Mouse (Mus musculus) heart, embryonic 14.5 days (tissue): ENCODE results near the gene Gstk1. TPM values are rescaled to one million over a fixed set of nuclear protein-coding genes. Genes with fewer than 3 reads are reported as not detected.

Experiments
- ATAC-seq: fragments of 200-750 bp; cut with Nextera tagmentation; 2 replicates; pipeline ENCODE4 v1.8.0; 2017; ENCODE audit warnings: low read depth, moderate TSS enrichment; ENCODE audit not compliant: insufficient number of reproducible peaks, insufficient read depth, low FRiP score
- H3K27ac ChIP-seq, 2 experiments: fragments of 200-500 bp in 1 of 2; fragments of 300-500 bp in 1 of 2; sonication (generic) in 1 of 2; replicated peaks in 1 of 2; 2 replicates each; pipeline ENCODE4 v1.5.1; 2012 to 2014; ENCODE audit warnings: low read depth in 2 of 2, low read length in 2 of 2, control low read depth in 1 of 2, mild to moderate bottlenecking in 1 of 2, mixed read lengths in 1 of 2; ENCODE audit not compliant: control insufficient read depth in 1 of 2, insufficient read depth in 1 of 2
- H3K27me3 ChIP-seq: fragments of 300-500 bp; sonication (generic); 2 replicates; pipeline ENCODE4 v1.6.1; 2014; ENCODE audit warnings: mild to moderate bottlenecking, low read length, control low read depth; ENCODE audit not compliant: control insufficient read depth, insufficient read depth
- H3K36me3 ChIP-seq: fragments of 300-500 bp; sonication (generic); 2 replicates; pipeline ENCODE4 v1.6.1; 2014; ENCODE audit warnings: mild to moderate bottlenecking, control low read depth, low read length, mixed read lengths; ENCODE audit not compliant: control insufficient read depth, insufficient read depth
- H3K4me1 ChIP-seq, 2 experiments: fragments of 200-500 bp in 1 of 2; fragments of 300-500 bp in 1 of 2; sonication (generic) in 1 of 2; 2 replicates each; pipeline ENCODE4 v1.6.1; 2012 to 2014; ENCODE audit warnings: low read length in 2 of 2, control low read depth in 1 of 2, mixed read lengths in 1 of 2; ENCODE audit not compliant: control insufficient read depth in 2 of 2, insufficient read depth in 2 of 2
- H3K4me2 ChIP-seq: fragments of 300-500 bp; sonication (generic); 2 replicates; pipeline ENCODE4 v1.6.1; 2014; ENCODE audit warnings: mild to moderate bottlenecking, low read length
- H3K4me3 ChIP-seq, 2 experiments: fragments of 200-500 bp in 1 of 2; fragments of 300-500 bp in 1 of 2; sonication (generic) in 1 of 2; 2 replicates each; pipeline ENCODE4 v1.5.1; 2012 to 2014; ENCODE audit warnings: low read length in 2 of 2, mild to moderate bottlenecking in 2 of 2, control low read depth in 1 of 2, low read depth in 1 of 2, moderate library complexity in 1 of 2; ENCODE audit not compliant: control insufficient read depth in 1 of 2, insufficient read depth in 1 of 2
- H3K9ac ChIP-seq: fragments of 300-500 bp; sonication (generic); 2 replicates; pipeline ENCODE4 v1.6.1; 2014; ENCODE audit warnings: mild to moderate bottlenecking, low read length
- H3K9me3 ChIP-seq: fragments of 300-500 bp; sonication (generic); 2 replicates; pipeline ENCODE4 v1.6.1; 2016; ENCODE audit warnings: low read length, control low read depth; ENCODE audit not compliant: control insufficient read depth
- WGBS: fragments of 180-500 bp; shearing (Covaris S2); extraction: QIAGEN DNeasy Blood & Tissue Kit; methylation state at CpG from one replicate; pipeline ENCODE4 v1.1.7; 2014; 5-methylcytosine and 5-hydroxymethylcytosine counted together
- polyA plus RNA-seq: library from polyadenylated mRNA; unstranded; fragments of >200 nt; fragmentation: Nextera tagmentation; extraction: Ambion mirVana; gene quantifications from 2 replicates; pipeline ENCODE4 v1.2.1, GENCODE M21; 2014

Gstk1 gene
- polyA plus RNA-seq, 1 experiment from 2014 or later, result 14.5 TPM

DNA sequence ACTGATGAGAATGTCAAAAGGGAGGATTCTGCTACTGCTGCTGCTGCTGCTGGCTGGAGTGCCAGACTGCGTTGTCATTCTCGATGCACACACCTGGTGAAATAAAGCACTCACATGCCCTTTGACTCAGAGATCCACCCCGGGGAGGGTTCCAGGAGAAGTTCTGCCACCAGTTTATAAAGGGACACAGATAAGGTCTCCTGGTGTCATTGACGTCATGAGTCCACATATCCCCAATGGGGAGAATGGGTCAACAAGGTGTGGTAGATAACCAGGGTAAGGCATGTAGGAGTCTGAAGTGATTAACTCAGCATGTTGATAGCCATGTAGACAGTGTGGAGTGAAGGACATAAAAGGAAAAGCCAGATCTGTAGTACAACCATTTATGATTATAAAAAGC, 16.1 kb upstream of the Gstk1 start:
- WGBS, result 52% methylated on average over 4 of the region's 4 CpGs
- Histone ChIP-seq H3K4me1 (no peaks in the 10 kb centered on the region), H3K27ac (no peak overlapping the region), H3K27me3 (no peaks in the 10 kb centered on the region), H3K36me3 (no peaks in the 10 kb centered on the region), H3K4me2 (no peak overlapping the region), H3K4me3 (no peak overlapping the region), H3K9me3 (no peaks in the 10 kb centered on the region), H3K9ac (no peak overlapping the region)
- no peak for ATAC-seq

GRCm38 (mm10) chr6:42231191-42231590, 14.5 kb upstream of the Gstk1 start:
- H3K9me3 ChIP-seq, result no peaks in the 10 kb centered on the region
- WGBS, result 83% methylated on average over 3 of the region's 3 CpGs
- ATAC-seq, result no peak

DNA sequence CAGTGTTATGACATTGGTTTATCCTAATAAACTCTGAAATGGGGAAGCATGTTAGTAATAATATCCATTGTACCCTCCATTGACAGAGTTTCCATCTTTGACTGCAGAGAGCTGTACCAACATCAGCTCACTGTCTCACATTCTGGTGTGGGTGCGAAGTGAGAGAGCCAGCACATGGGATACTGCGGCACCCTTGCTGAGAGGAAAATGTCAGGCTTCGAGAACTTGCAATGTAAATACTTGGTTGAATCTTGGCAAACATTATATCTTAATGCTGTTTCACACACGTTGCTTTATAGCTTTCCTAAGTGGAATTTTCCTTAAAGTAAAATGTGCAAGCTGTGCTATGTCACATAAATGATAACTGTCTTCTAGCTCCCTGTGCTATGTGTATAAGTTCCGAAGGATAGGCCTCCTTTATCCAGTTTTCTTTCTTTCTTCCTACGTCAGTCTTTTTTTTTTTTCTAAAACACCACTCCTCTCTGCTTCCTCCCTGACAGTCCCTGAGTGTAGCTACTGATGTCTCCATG, 8.4 kb upstream of the Gstk1 start:
- Histone ChIP-seq H3K9ac (no peak overlapping the region), H3K27me3 (no peaks in the 10 kb centered on the region), H3K4me1 (no peaks in the 10 kb centered on the region), H3K4me3 (no peak overlapping the region), H3K36me3 (no peaks in the 10 kb centered on the region), H3K27ac (no peak overlapping the region), H3K9me3 (no peaks in the 10 kb centered on the region), H3K4me2 (no peak overlapping the region)
- 63% methylated on average over 6 of the region's 6 CpGs for WGBS
- no peak for ATAC-seq

More at GRCm38 (mm10) chr6:42231191-42231590, 14.5 kb upstream of the Gstk1 start:
- H3K4me3 ChIP-seq, result no peak overlapping the region
- no peaks in the 10 kb centered on the region for H3K4me1 ChIP-seq
- no peaks in the 10 kb centered on the region for H3K27me3 ChIP-seq
- H3K27ac ChIP-seq, result no peak overlapping the region
- H3K36me3 ChIP-seq, result no peaks in the 10 kb centered on the region
- H3K9ac ChIP-seq, result no peak overlapping the region
- no peak overlapping the region for H3K4me2 ChIP-seq

DNA sequence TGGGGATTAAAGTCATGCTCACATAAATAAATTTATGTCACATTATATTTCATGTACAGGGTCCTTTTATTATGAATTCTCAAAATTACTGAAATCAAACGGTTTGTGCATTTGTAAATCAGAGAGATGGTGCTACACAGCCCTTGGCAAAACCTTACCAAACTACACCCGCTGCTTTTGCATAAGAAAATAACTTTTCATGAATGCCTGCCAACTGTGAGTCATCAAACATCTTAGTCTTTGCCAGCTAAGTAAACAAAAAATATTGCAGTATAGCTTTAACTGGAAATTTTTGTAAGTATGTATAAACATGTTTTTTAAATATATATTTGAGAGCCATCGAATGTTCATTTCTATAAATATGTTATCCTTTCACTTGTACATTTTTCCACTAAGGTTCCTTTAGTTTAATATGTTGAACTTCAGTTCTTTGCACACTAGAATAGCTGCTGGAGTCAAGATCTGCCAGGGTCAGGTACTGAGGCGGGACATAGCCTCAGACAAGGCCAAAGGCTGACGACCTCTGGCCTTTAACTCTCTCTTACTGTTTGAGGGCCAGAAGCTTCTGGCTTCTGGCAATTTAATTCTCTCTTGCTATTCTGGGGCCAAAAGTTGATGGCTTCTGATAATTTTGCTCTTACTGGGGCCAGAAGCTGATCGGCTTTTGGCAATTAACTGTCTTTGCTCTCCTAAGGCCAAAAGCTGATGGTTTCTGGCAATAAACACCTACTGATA, 4.3 kb upstream of the Gstk1 start:
- Histone ChIP-seq H3K4me1 (peaks cover 5 to 6% of the 10 kb centered on the region in 2 experiments; a peak in 3 of 4 replicates), H3K27ac (no peak overlapping the region), H3K9ac (no peak overlapping the region), H3K9me3 (no peaks in the 10 kb centered on the region), H3K4me3 (no peak overlapping the region), H3K27me3 (no peaks in the 10 kb centered on the region), H3K4me2 (no peak overlapping the region), H3K36me3 (no peaks in the 10 kb centered on the region)
- WGBS, result 74% methylated on average over 6 of the region's 6 CpGs
- ATAC-seq, result no peak

DNA sequence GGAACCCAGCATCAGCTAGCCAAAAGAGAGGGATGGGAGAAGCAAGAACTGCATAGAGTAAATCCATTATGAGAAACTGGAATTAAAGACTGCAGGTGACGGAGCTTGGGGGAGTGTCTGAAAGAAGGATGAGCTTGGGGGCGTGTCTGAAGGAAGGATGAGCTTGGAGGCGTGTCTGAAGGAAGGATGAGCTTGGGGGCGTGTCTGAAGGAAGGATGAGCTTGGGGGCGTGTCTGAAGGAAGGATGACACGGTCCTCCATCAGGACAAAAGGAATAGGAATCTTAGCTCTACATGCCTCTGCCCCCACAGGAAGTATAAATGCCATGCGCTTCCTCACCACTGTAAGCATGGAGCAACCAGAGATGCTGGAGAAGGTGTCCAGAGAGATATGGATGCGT, 1.4 kb downstream of the Gstk1 start:
- no peak for ATAC-seq
- H3K9me3 ChIP-seq, result no peaks in the 10 kb centered on the region
- H3K4me1 ChIP-seq, result peaks cover 6 to 9% of the 10 kb centered on the region in 2 experiments; a peak in 3 of 4 replicates
- H3K4me2 ChIP-seq, result no peak overlapping the region
- 12% methylated on average over 8 of the region's 8 CpGs for WGBS
- H3K36me3 ChIP-seq, result no peaks in the 10 kb centered on the region
- no peak overlapping the region for H3K27ac ChIP-seq
- H3K9ac ChIP-seq, result no peak overlapping the region
- H3K27me3 ChIP-seq, result 0 out of 2 replicates have a peak, but pooled peaks cover 2% of the 10 kb centered on the region
- H3K4me3 ChIP-seq, result no peak overlapping the region

- 0 out of 2 replicates have a peak, but pooled peaks cover 2% of the 10 kb centered on the region for H3K27me3 ChIP-seq
- no peaks in the 10 kb centered on the region for H3K36me3 ChIP-seq
- H3K4me2 ChIP-seq, result no peak overlapping the region
- ATAC-seq, result no peak
- H3K9me3 ChIP-seq, result no peaks in the 10 kb centered on the region
- no peak overlapping the region for H3K4me3 ChIP-seq
- H3K4me1 ChIP-seq, result peaks cover 6 to 9% of the 10 kb centered on the region in 2 experiments; a peak in 3 of 4 replicates
- no peak overlapping the region for H3K27ac ChIP-seq
- no peak overlapping the region for H3K9ac ChIP-seq
- WGBS, result 73% methylated on average over 1 of the region's 1 CpGs
These were observed 2.2 kb downstream of the Gstk1 start for GRCm38 (mm10) chr6:42247981-42248380.

GRCm38 (mm10) chr6:42251791-42252190, 6.1 kb downstream of the Gstk1 start:
- H3K27ac ChIP-seq, result no peak overlapping the region
- no peaks in the 10 kb centered on the region for H3K9me3 ChIP-seq
- peaks cover 0 to 2% of the 10 kb centered on the region in 2 experiments; a peak in 1 of 4 replicates for H3K4me1 ChIP-seq
- H3K9ac ChIP-seq, result no peak overlapping the region
- 72% methylated on average over 4 of the region's 4 CpGs for WGBS
- H3K36me3 ChIP-seq, result no peaks in the 10 kb centered on the region
- H3K27me3 ChIP-seq, result 0 out of 2 replicates have a peak, but pooled peaks cover 2% of the 10 kb centered on the region
- no peak for ATAC-seq
- no peak overlapping the region for H3K4me2 ChIP-seq
- no peak overlapping the region for H3K4me3 ChIP-seq
